Mouse (Mus musculus) brain, embryonic 14.5 days (tissue): ENCODE measurements around the gene Ddx28.

Experiments
- CTCF ChIP-seq: fragments of 200-500 bp; IDR thresholded peaks from 2 replicates; pipeline ENCODE4 v1.5.1; 2012; ENCODE audit warnings: inconsistent platforms, mild to moderate bottlenecking, moderate library complexity, borderline replicate concordance; ENCODE audit not compliant: insufficient read depth, insufficient read length; ENCODE audit errors: extremely low read depth
- POLR2A ChIP-seq: fragments of 200-500 bp; IDR thresholded peaks from 2 replicates; pipeline ENCODE4 v1.6.1; 2012; ENCODE audit warnings: mild to moderate bottlenecking, inconsistent platforms, borderline replicate concordance; ENCODE audit not compliant: poor library complexity, insufficient read depth, insufficient read length, severe bottlenecking; ENCODE audit errors: extremely low read depth

DNA sequence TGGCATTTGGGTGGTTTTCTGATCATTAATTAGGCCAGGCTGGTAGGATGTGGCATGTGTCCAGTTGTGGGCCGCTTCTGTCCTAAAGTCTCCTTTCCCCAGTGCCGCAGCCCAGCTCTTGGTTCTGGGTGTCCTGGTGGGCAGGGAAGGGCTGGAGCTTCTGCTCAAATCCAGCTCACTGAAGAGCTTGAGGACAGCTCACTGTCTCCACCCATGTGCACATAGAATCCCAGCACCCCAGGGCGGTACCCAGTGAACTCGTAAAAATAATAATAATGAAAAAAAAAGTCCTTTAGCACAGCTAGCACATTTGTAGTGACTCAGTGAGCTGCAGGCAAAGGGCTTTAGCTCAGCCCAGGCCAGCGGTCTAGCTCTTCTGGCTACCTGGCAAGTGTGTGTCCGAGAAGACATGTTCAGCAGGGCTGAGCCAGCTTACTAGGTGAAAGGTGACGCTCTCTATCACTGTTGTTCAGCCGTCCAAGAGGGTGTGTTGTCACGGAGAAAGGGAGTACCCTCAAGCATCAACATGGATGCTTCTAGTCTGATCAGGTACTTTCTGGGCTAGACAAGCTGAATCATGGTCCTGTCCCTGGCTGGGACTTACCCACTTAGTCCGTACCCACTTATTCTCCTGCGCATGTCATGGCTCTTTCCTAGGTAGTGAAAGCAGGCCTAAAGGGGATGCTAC, 35.3 kb upstream of the Ddx28 start:
- no peak for TF ChIP-seq POLR2A
- no peak for TF ChIP-seq CTCF
